Mouse (Mus musculus) liver, embryonic 11.5 days (tissue): Measurements from ENCODE around the gene Chst4. TPM values are rescaled to one million over a fixed set of nuclear protein-coding genes. Genes with fewer than 3 reads are reported as not detected.

Experiments used
- ATAC-seq: fragments of 200-750 bp; cut with Nextera tagmentation; replicated peaks from 2 replicates; pipeline ENCODE4 v1.8.0; 2017; ENCODE audit warnings: moderate number of reproducible peaks, mild to moderate bottlenecking, moderate TSS enrichment, moderate library complexity; ENCODE audit not compliant: low FRiP score
- DNase-seq: peaks from one replicate; pipeline ENCODE4 v3.0.0-alpha.2; 2017; ENCODE audit warnings: low spot score
- H3K27ac ChIP-seq: fragments of 300-500 bp; sonication (generic); 2 replicates; pipeline ENCODE4 v1.5.1; 2014; ENCODE audit warnings: mild to moderate bottlenecking, low read depth, low read length, control low read depth
- H3K27me3 ChIP-seq: fragments of 300-500 bp; sonication (generic); replicated peaks from 2 replicates; pipeline ENCODE4 v1.6.1; 2014; ENCODE audit warnings: low read length, mixed read lengths; ENCODE audit not compliant: control insufficient read depth, insufficient read depth
- H3K36me3 ChIP-seq: fragments of 300-500 bp; sonication (generic); 2 replicates; pipeline ENCODE4 v1.6.1; 2014; ENCODE audit warnings: mild to moderate bottlenecking, low read length, moderate library complexity, mixed read lengths; ENCODE audit not compliant: control insufficient read depth, insufficient read depth
- H3K4me1 ChIP-seq: fragments of 300-500 bp; sonication (generic); replicated peaks from 2 replicates; pipeline ENCODE4 v1.6.1; 2014; ENCODE audit warnings: low read length, mixed read lengths; ENCODE audit not compliant: control insufficient read depth, insufficient read depth
- H3K4me2 ChIP-seq: fragments of 300-500 bp; sonication (generic); 2 replicates; pipeline ENCODE4 v1.6.1; 2014; ENCODE audit warnings: mild to moderate bottlenecking, control low read depth, moderate library complexity
- H3K4me3 ChIP-seq: fragments of 300-500 bp; sonication (generic); 2 replicates; pipeline ENCODE4 v1.5.1; 2014; ENCODE audit warnings: low read depth, low read length, control low read depth
- H3K9ac ChIP-seq: fragments of 300-500 bp; sonication (generic); 2 replicates; pipeline ENCODE4 v1.6.1; 2014; ENCODE audit warnings: low read depth, low read length, control low read depth
- H3K9me3 ChIP-seq: fragments of 300-500 bp; sonication (generic); 2 replicates; pipeline ENCODE4 v1.6.1; 2016; ENCODE audit warnings: low read length, inconsistent platforms, mixed read lengths; ENCODE audit not compliant: control insufficient read depth
- WGBS: fragments of 180-500 bp; shearing (Covaris S2); extraction: QIAGEN DNeasy Blood & Tissue Kit; methylation state at CpG from one replicate; pipeline ENCODE4 v1.1.7; 2014; 5-methylcytosine and 5-hydroxymethylcytosine counted together
- polyA plus RNA-seq: library from polyadenylated mRNA; unstranded; fragments of >200 nt; fragmentation: Nextera tagmentation; extraction: Ambion mirVana; gene quantifications from 2 replicates; pipeline ENCODE4 v1.2.1, GENCODE M21; 2014

Chst4 gene
- polyA plus RNA-seq, 1 experiment from 2014 or later, result not detected

GRCm38 (mm10) chr8:109979339-109979738 is 60.2 kb downstream of the Chst4 start:
- no peak overlapping the region for H3K9ac ChIP-seq

More at GRCm38 (mm10) chr8:109979339-109979738, 60.2 kb downstream of the Chst4 start:
- DNase-seq, result no peak
- H3K36me3 ChIP-seq, result no peaks in the 10 kb centered on the region
- no peaks in the 10 kb centered on the region for H3K27me3 ChIP-seq
- no peak for ATAC-seq
- H3K4me1 ChIP-seq, result no peaks in the 10 kb centered on the region
- H3K9me3 ChIP-seq, result no peaks in the 10 kb centered on the region
- H3K4me2 ChIP-seq, result no peak overlapping the region
- no peak overlapping the region for H3K4me3 ChIP-seq
- WGBS, result 71% methylated on average over 6 of the region's 6 CpGs
- no peak overlapping the region for H3K27ac ChIP-seq

Other genes starting within 250 kb of the Chst4 start
- 3.5 and 3.7 TPM in 2 replicates for gene Phlpp2, start 171.2 kb downstream of the Chst4 start, polyA plus RNA-seq
- 0.15 and 0.17 TPM in 2 replicates for gene Marveld3, start 77.5 kb downstream of the Chst4 start, polyA plus RNA-seq
- 0.22 TPM in 1 of 2 replicates, not detected in the other for gene Tat, start 49.3 kb downstream of the Chst4 start, polyA plus RNA-seq
- 2.4 and 2.5 TPM in 2 replicates for gene Zfp612, start 40.0 kb upstream of the Chst4 start, polyA plus RNA-seq
- not detected in 2 replicates for gene Gm21964, start 61.5 kb upstream of the Chst4 start, polyA plus RNA-seq
- not detected in 2 replicates for gene Gm17720, start 63.0 kb upstream of the Chst4 start, polyA plus RNA-seq
- gene Calb2, start 128.5 kb upstream of the Chst4 start, polyA plus RNA-seq, result 0.25 and 0.49 TPM in 2 replicates
- gene Cmtr2, start 175.9 kb upstream of the Chst4 start, polyA plus RNA-seq, result 8.2 and 9.9 TPM in 2 replicates
- 0.05 and 0.10 TPM in 2 replicates for gene Hydin, start 227.2 kb upstream of the Chst4 start, polyA plus RNA-seq